Mouse (Mus musculus): ENCODE results near the gene Lif.

DNA sequence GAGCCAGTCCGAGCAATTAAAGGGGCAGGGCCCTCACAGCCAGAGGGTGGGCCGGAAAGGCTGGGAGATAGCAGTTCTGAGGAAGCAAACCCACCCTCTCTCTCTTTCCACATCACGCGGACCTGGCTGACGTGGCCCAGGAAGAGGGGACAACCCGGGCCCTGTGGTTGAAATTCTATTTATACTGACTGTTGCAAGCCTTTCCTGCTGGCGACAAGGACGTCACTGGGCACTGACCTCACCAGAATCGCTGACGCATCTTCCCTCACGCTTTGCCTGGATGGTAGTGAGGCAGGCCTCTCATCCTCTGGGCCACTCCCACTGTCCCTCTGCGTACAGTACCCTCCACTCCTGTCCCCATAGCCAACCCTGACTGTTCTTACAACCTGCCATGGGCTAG, 24.7 kb upstream of the Lif start:
- TF ChIP-seq CTCF (IDR thresholded peaks at IDR 0.05) (no peak), EP300 (IDR thresholded peaks at IDR 0.05) (peak; percentile 54)
